Mouse (Mus musculus) cerebellum, adult 11 months (tissue): ENCODE data around the gene Cd200r1.

Experiments
- DNase-seq: peaks from one replicate; pipeline ENCODE4 v3.0.0; 2022

Gene Cd200r1

DNA sequence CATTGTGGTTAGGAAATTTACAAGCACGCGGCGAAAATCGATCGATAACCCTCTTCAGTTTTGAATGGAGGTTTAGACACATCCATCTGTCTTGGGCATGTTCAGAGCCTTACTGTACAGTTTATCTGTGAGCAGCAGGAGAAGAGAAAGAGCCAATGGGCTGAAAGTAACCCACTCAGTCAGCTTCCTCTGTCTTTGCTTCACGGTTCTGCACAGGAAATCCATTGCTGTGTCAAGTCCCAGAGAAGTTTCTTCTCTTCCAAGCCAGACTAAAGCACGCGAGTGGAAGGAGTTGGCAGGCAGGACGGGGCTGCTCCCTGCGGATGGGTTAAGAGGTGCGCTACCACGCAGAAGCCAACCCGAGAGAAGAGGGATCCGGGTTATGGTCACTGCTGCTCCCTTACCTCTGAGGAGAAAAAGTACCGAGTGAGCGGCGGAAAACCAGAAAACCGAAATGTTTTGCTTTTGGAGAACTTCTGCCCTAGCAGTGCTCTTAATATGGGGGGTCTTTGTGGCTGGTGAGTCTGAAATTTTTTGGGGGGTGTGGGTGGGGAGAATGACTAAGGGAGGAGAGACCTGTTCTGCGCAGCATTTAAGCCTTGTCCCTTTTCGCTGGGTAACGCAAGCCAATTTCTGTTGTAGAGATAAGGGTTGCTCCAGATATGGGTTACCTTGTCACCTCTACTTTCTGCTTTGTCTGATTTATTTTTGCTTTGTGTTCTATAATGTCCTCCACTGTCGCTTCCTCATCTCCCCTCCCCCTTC lies at the start of gene Cd200r1:
Cd200r1 (plus strand) TSS at position 182 of the 765 bp plus-strand sequence.
- no peak for DNase-seq

DNA sequence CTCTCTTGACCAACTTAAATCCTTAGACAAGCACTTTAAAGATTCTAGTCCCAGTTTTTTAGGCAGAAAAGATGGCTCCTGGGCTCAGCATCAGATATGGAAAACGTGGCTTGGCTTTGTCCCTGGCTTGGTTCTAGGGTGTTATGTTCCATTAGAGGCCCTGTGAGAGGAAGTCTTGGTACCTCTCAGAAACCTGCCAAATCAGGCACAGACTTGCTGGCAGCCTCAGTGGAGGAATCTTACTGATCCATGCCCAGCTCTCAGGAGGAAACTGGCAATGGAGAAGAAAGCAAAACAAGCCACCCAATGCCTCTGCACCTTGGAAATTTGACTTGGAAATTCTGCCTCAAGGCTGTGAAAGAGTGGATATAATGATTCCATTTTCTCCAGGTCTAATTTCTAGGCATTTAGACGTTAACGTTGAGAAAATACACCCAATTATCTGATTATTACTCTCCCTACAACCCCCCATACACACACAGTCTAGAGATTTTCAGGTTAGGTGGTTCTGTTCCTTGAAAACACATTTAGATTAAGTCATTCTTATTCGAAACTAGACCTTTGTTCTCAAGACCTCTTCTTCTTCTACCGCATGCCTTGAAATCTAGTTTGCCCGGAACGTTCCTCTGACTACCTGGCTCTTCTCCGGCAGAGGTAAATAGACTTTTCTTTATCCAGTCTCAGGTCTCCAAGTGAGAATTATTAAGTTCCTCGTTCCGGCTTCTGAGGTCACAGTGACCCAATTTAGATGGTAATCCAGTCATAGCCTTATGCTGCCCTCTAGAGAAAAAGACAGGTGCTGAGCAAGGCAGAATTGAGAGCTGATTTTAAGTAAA lies 49.0 kb upstream of the Cd200r1 start:
- DNase-seq, result peak; percentile 49

- DNase-seq, result no peak
These were observed 48.3 kb upstream of the Cd200r1 start for GRCm38 (mm10) chr16:44717141-44717634.

GRCm38 (mm10) chr16:44717838-44718237 lies 47.7 kb upstream of the Cd200r1 start:
- DNase-seq, result no peak

DNA sequence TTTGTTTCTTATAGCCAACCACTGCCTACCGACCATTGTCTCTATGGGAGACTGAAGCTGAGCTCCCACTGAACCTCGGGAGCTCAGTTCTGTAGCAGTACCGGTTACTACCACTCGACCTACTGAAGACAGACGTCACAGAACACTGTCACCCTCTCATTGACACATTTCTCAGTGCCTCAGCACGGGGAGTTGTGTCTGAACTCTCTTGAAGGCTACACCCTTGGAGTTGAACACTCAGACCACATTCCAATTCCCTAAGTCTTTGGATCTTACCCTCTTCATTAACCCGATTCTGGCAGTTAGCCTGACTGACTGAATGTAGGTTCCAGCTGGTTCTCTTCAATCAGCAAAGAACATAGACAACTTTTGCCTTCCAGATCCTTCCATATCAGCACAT lies 46.2 kb upstream of the Cd200r1 start:
- no peak for DNase-seq

- no peak for DNase-seq
These were observed 45.0 kb upstream of the Cd200r1 start for GRCm38 (mm10) chr16:44720518-44720917.

DNA sequence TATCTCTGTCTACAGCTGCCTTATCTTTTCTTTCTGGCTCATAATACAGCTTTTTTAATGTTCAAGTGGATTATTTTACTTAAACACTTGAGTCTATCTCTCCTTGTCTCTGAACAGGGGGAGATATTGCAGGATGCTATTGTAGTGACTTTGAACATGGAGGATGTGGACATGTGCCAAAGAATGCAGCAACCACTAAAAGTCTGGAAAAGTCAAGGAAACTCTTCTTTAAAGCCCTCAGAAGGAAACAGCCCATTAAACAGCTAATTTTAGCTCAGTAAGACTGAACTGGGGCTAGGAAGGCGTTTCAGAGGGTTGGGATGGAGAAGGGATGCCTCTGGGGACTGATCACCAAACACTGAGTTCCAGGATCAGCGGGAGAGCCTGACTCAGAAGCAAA lies 42.9 kb upstream of the Cd200r1 start:
- DNase-seq, result no peak

DNA sequence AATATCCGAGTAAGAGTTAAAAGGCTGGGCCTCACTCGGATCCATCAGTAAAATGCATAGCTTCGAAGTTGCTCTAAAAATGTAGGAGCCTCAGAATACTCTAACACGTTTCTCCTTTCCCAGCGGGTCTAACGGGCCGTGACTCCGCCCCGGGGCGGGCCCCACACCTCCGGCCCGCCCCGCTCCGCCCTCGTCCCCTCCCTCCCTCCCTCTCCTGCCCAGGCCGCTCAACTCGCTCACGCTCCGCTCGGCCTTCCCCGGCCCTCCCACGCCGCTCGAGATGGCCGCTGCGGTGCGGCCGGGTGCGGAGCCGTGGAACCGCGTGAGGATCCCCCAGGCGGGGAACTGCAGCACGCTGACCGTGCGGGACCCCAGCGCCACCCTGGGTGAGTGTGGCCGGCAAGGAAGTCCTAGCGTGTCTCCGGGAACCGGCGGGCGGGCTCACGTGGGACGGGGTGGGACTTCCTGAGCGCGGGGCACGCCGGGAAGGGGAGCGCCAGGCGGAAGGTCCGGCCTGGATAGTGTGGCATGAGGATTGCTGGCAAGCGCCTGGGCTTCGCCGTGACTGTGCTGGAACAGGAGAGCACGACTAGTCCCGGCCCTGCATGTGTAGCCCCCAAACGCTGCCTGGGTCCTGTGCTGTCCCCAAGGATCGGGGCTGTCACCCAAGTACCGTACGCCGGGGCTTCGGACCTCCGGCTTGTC lies 41.3 kb upstream of the Cd200r1 start, which contains the start of gene Nepro:
Nepro (plus strand) TSS at position 219 of the 705 bp plus-strand sequence.
- peak; percentile 93 for DNase-seq

- peak; percentile 33 for DNase-seq
These were observed 40.7 kb upstream of the Cd200r1 start for GRCm38 (mm10) chr16:44724847-44725246.

GRCm38 (mm10) chr16:44725286-44726223 lies 40.0 kb upstream of the Cd200r1 start:
- DNase-seq, result peak; percentile 74

DNA sequence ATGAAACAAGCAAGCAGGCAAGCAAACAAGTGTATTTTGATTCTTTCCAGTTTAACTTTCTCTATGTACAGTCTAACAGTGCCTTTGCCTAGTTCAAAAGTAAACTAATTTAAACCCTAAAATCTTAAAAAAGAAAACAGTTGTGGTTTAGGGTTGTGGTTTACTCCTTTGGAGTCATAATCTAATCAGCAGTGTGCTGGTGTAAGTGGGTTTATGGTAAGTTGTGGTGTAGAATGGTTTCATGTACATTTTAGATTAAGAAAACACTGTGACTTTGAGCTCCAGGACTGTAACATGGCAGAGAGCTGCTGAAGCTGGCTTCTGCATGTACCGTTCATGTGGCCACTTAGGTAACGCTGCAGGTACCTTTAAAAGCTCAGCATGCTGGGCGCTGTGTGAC lies 38.0 kb upstream of the Cd200r1 start:
- DNase-seq, result no peak

DNA sequence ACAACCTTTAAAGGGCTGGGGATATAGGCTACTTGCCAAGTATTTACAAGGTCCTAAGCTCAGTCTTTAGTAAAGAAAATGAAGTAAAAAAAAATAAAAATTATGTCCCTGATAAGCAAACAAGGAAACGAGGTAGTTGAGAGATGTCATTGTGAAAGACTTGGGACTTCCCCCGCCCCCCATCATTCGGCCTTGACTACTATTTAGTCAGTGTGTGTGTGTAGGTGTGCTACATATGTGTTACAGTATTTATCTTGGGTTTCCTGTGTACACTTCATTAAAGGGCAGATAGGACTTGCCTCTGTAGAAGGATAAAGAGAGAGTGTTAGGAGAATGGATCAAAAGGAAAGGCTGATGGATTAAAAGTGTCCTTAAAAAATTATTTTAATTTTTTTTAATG lies 31.5 kb upstream of the Cd200r1 start:
- no peak for DNase-seq

GRCm38 (mm10) chr16:44735676-44736075 lies 29.9 kb upstream of the Cd200r1 start:
- no peak for DNase-seq

DNA sequence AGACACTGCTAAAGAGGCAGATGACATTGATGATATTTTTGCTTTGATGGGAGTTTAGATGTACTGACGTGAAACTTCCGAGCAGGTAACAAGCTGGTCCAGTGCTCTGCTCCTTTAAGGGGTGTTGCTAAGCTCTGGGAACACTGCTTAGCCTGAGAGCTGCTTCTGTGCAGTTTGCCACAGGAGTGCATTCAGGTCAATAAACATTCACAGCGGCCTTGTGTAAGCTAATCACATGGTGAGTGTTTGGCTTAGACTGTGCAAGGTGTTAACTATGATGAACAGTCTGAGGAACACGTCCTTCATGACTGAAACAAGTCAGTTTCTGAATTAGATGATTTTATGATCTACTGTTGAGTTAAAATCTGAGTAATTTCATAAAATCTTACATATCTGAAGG lies 29.4 kb upstream of the Cd200r1 start:
- DNase-seq, result no peak

- DNase-seq, result no peak
These were observed 22.8 kb upstream of the Cd200r1 start for GRCm38 (mm10) chr16:44742753-44743152.

- DNase-seq, result no peak
These were observed 20.1 kb upstream of the Cd200r1 start for GRCm38 (mm10) chr16:44745471-44745865.

- peak; percentile 85 for DNase-seq
These were observed 19.5 kb upstream of the Cd200r1 start, which contains the start of gene Gtpbp8 for GRCm38 (mm10) chr16:44745866-44746562. Gene Gtpbp8 (minus strand): TSS chr16:44746363.

GRCm38 (mm10) chr16:44748007-44748406 lies 17.5 kb upstream of the Cd200r1 start:
- DNase-seq, result no peak

- DNase-seq, result no peak
These were observed 7.8 kb upstream of the Cd200r1 start for GRCm38 (mm10) chr16:44757700-44758099.

- no peak for DNase-seq
These were observed 3.7 kb upstream of the Cd200r1 start for GRCm38 (mm10) chr16:44761811-44762210.

GRCm38 (mm10) chr16:44766320-44766892 lies 870 bp downstream of the Cd200r1 start:
- no peak for DNase-seq
